Mouse (Mus musculus): ENCODE data around the gene Gm38392. TPM values are rescaled to one million over a fixed set of nuclear protein-coding genes. Genes with fewer than 3 reads are reported as not detected.

Gene Gm38392
- polyA plus RNA-seq (2014; fragmentation: Nextera tagmentation; extraction: Ambion mirVana) = 0.16 TPM in 1 of 2 replicates, not detected in the other

- ATAC-seq (replicated peaks; ENCODE audit: low FRiP score) (no peak), DNase-seq (ENCODE audit: low spot score) (no peak)
- Histone ChIP-seq H3K9me3 (ENCODE audit: control insufficient read depth, low read length) (no peaks in the 10 kb centered on the region), H3K4me3 (ENCODE audit: low read depth, low read length) (no peak within 1 kb of the TSS), H3K27me3 (ENCODE audit: control insufficient read depth, insufficient read depth, low read length) (no peaks in the 10 kb centered on the region), H3K9ac (ENCODE audit: low read length) (no peak within 1 kb of the TSS), H3K4me1 (replicated peaks; ENCODE audit: control insufficient read depth, insufficient read depth, low read length) (no peaks in the 10 kb centered on the region), H3K4me2 (ENCODE audit: low read depth, low read length, severe bottlenecking) (no peak within 1 kb of the TSS), H3K36me3 (ENCODE audit: control insufficient read depth, insufficient read depth, low read length) (no peaks in the 10 kb centered on the region), H3K27ac (ENCODE audit: low read depth, low read length) (no peak within 1 kb of the TSS)
- WGBS = 98% methylated on average over 4 of the region's 4 CpGs
These were observed at the start of gene Gm38392 for GRCm38 (mm10) chr3:88287110-88287509. Gene Gm38392, minus strand, starts transcription at chr3:88287210.

GRCm38 (mm10) chr3:88336058-88337013 lies 49.3 kb upstream of the Gm38392 start, which contains the start of the genes Tmem79 and Smg5:
Gene Tmem79, minus strand, starts transcription at chr3:88336148.
Gene Smg5, plus strand, starts transcription at chr3:88336260.
- DNase-seq (ENCODE audit: low spot score) (peak; percentile 97), ATAC-seq (replicated peaks; ENCODE audit: low FRiP score) (peak; percentile 93)
- no peaks in the 10 kb centered on the region for H3K27me3 ChIP-seq (ENCODE audit: control insufficient read depth, insufficient read depth, low read length)
- peak within 1 kb of the TSS; percentile 96 for H3K9ac ChIP-seq (ENCODE audit: low read length)
- H3K9me3 ChIP-seq (ENCODE audit: control insufficient read depth, low read length) = no peaks in the 10 kb centered on the region
- H3K4me1 ChIP-seq (replicated peaks; ENCODE audit: control insufficient read depth, insufficient read depth, low read length) = no peaks in the 10 kb centered on the region; the same call in 1 of the 2 replicates
- peak within 1 kb of the TSS; percentile 87 for H3K4me3 ChIP-seq (ENCODE audit: low read depth, low read length)
- H3K27ac ChIP-seq (ENCODE audit: low read depth, low read length) = peak within 1 kb of the TSS; percentile 88
- 3% methylated on average over 60 of the region's 66 CpGs for WGBS
- peak within 1 kb of the TSS; percentile 58 for H3K4me2 ChIP-seq (ENCODE audit: low read depth, low read length, severe bottlenecking)
- H3K36me3 ChIP-seq (ENCODE audit: control insufficient read depth, insufficient read depth, low read length) = no peaks in the 10 kb centered on the region

DNA sequence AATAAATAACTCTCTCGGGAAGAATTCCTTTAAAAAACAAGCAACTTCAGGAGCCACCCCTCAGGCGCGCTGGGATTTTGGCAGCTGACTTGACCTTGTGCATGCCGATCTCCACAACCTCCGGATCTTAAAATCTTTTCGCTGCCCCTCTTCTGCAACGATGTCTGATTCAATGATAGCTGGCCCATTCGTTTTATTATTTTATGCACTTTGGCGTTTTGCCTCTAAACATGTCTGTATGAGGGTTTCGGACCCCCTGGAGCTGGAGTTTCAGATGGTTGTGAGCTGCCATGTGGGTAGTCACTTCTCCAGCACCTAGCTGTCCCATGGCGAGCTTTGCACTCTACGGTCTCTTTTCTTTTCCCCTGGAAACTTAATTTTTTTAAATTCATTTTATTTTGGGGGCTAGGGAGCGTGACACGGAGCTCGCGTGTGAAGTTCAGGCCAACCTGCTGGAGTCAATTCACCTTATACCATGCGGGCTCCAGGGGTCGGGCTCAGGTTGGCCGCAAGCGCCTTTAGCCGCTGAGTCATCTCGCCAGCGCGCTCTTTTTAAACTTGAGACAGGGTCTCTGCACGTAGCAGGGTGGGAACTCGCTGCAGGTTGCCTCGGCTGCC lies 48.5 kb upstream of the Gm38392 start:
- Histone ChIP-seq H3K4me1 (replicated peaks; ENCODE audit: control insufficient read depth, insufficient read depth, low read length) (no peaks in the 10 kb centered on the region; the same call in 1 of the 2 replicates), H3K4me3 (ENCODE audit: low read depth, low read length) (peak overlapping the region; percentile 87), H3K36me3 (ENCODE audit: control insufficient read depth, insufficient read depth, low read length) (no peaks in the 10 kb centered on the region), H3K4me2 (ENCODE audit: low read depth, low read length, severe bottlenecking) (peak overlapping the region; percentile 58), H3K27ac (ENCODE audit: low read depth, low read length) (peak overlapping the region; percentile 88), H3K27me3 (ENCODE audit: control insufficient read depth, insufficient read depth, low read length) (no peaks in the 10 kb centered on the region), H3K9me3 (ENCODE audit: control insufficient read depth, low read length) (no peaks in the 10 kb centered on the region), H3K9ac (ENCODE audit: low read length) (peak overlapping the region; percentile 96)
- WGBS = 1% methylated on average over 27 of the region's 27 CpGs
- DNase-seq (ENCODE audit: low spot score) = no peak
- peak; percentile 47 for ATAC-seq (replicated peaks; ENCODE audit: low FRiP score)

GRCm38 (mm10) chr3:88334902-88335435 lies 48.0 kb upstream of the Gm38392 start:
- H3K4me1 ChIP-seq (replicated peaks; ENCODE audit: control insufficient read depth, insufficient read depth, low read length) = no peaks in the 10 kb centered on the region; the same call in 1 of the 2 replicates
- H3K9ac ChIP-seq (ENCODE audit: low read length) = peak overlapping the region; percentile 96
- 46% methylated on average over 3 of the region's 3 CpGs for whole genome bisulfite sequencing
- no peak overlapping the region for H3K27ac ChIP-seq (ENCODE audit: low read depth, low read length)
- no peaks in the 10 kb centered on the region for H3K36me3 ChIP-seq (ENCODE audit: control insufficient read depth, insufficient read depth, low read length)
- no peaks in the 10 kb centered on the region for H3K9me3 ChIP-seq (ENCODE audit: control insufficient read depth, low read length)
- DNase-seq (ENCODE audit: low spot score) (no peak), ATAC-seq (replicated peaks; ENCODE audit: low FRiP score) (no peak)
- peak overlapping the region; percentile 87 for H3K4me3 ChIP-seq (ENCODE audit: low read depth, low read length)
- H3K27me3 ChIP-seq (ENCODE audit: control insufficient read depth, insufficient read depth, low read length) = no peaks in the 10 kb centered on the region
- H3K4me2 ChIP-seq (ENCODE audit: low read depth, low read length, severe bottlenecking) = peak overlapping the region; percentile 58

DNA sequence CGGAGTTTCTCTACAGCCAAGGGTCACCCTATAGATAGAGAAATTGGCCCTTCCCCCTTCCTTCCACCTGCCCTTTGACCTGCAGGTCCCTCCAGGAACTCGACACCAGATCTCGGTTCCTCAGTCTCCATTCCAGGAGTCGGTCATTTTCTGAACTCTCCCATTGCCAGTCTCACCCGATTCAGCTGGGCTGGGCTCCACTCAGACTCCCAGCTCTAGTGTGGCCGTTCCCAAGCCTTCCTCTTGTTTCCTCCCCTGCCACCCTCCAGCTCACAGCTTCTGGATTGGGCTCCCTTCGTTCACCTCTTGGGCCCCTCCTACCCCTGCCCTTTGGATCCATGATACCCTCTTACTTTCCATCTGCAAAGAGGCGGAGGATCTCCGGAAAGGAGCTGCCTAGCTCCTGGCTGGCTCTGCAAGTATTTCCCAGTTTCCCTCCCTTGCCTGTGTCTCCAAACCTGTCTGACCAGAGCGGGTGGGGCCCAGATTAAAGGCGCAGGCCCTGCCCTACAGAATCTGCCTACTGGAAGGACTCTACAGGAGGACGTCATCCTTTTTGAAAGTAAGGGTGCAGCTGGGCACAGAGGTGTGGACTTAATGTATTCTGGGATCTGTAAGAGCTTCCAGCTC lies 47.1 kb upstream of the Gm38392 start:
- Histone ChIP-seq H3K9ac (ENCODE audit: low read length) (no peak overlapping the region), H3K4me2 (ENCODE audit: low read depth, low read length, severe bottlenecking) (no peak overlapping the region), H3K27ac (ENCODE audit: low read depth, low read length) (no peak overlapping the region), H3K27me3 (ENCODE audit: control insufficient read depth, insufficient read depth, low read length) (no peaks in the 10 kb centered on the region), H3K4me1 (replicated peaks; ENCODE audit: control insufficient read depth, insufficient read depth, low read length) (no peaks in the 10 kb centered on the region; the same call in 1 of the 2 replicates), H3K36me3 (ENCODE audit: control insufficient read depth, insufficient read depth, low read length) (no peaks in the 10 kb centered on the region), H3K4me3 (ENCODE audit: low read depth, low read length) (no peak overlapping the region), H3K9me3 (ENCODE audit: control insufficient read depth, low read length) (no peaks in the 10 kb centered on the region)
- WGBS = 60% methylated on average over 12 of the region's 12 CpGs
- DNase-seq (ENCODE audit: low spot score) = no peak
- ATAC-seq (replicated peaks; ENCODE audit: low FRiP score) = no peak

- Histone ChIP-seq H3K27ac (ENCODE audit: low read depth, low read length) (no peak overlapping the region), H3K4me1 (replicated peaks; ENCODE audit: control insufficient read depth, insufficient read depth, low read length) (no peaks in the 10 kb centered on the region), H3K9ac (ENCODE audit: low read length) (no peak overlapping the region), H3K9me3 (ENCODE audit: control insufficient read depth, low read length) (no peaks in the 10 kb centered on the region), H3K4me2 (ENCODE audit: low read depth, low read length, severe bottlenecking) (no peak overlapping the region), H3K36me3 (ENCODE audit: control insufficient read depth, insufficient read depth, low read length) (no peaks in the 10 kb centered on the region), H3K4me3 (ENCODE audit: low read depth, low read length) (no peak overlapping the region), H3K27me3 (ENCODE audit: control insufficient read depth, insufficient read depth, low read length) (no peaks in the 10 kb centered on the region)
- 12% methylated on average over 2 of the region's 2 CpGs for WGBS
- no peak for DNase-seq (ENCODE audit: low spot score)
- no peak for ATAC-seq (replicated peaks; ENCODE audit: low FRiP score)
These were observed 44.3 kb upstream of the Gm38392 start for GRCm38 (mm10) chr3:88331282-88331681.

DNA sequence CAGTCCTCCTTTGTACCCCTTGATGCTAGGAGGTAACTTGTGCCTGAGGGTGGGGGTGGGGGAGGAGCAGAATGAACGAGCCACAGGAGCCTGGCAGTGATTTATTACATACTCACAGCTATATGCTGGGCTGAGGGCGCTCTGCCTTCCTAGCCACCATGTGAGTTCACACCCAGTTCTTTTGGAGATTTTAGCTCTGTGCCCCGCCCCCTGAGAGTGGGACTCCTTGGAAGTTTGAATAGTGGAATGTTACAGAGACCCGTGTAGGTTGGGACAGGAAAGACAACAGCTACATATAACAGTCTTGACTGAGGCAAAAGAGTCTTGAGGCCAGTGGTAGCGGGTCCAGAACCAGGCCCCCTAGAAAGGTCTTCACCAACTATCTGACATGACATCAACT lies 41.9 kb upstream of the Gm38392 start:
- H3K4me1 ChIP-seq (replicated peaks; ENCODE audit: control insufficient read depth, insufficient read depth, low read length) = no peaks in the 10 kb centered on the region
- WGBS = 86% methylated on average over 5 of the region's 5 CpGs
- no peak overlapping the region for H3K9ac ChIP-seq (ENCODE audit: low read length)
- DNase-seq (ENCODE audit: low spot score) = no peak
- H3K4me3 ChIP-seq (ENCODE audit: low read depth, low read length) = no peak overlapping the region
- no peaks in the 10 kb centered on the region for H3K36me3 ChIP-seq (ENCODE audit: control insufficient read depth, insufficient read depth, low read length)
- no peaks in the 10 kb centered on the region for H3K9me3 ChIP-seq (ENCODE audit: control insufficient read depth, low read length)
- no peaks in the 10 kb centered on the region for H3K27me3 ChIP-seq (ENCODE audit: control insufficient read depth, insufficient read depth, low read length)
- H3K4me2 ChIP-seq (ENCODE audit: low read depth, low read length, severe bottlenecking) = no peak overlapping the region
- H3K27ac ChIP-seq (ENCODE audit: low read depth, low read length) = no peak overlapping the region
- no peak for ATAC-seq (replicated peaks; ENCODE audit: low FRiP score)

GRCm38 (mm10) chr3:88324951-88325405 lies 38.0 kb upstream of the Gm38392 start, which contains the start of gene Glmp:
Gene Glmp, plus strand, starts transcription at chr3:88325023.
- Histone ChIP-seq H3K4me1 (replicated peaks; ENCODE audit: control insufficient read depth, insufficient read depth, low read length) (no peaks in the 10 kb centered on the region), H3K36me3 (ENCODE audit: control insufficient read depth, insufficient read depth, low read length) (peaks cover 11% of the 10 kb centered on the region), H3K4me3 (ENCODE audit: low read depth, low read length) (peak within 1 kb of the TSS; percentile 56), H3K9me3 (ENCODE audit: control insufficient read depth, low read length) (no peaks in the 10 kb centered on the region), H3K27ac (ENCODE audit: low read depth, low read length) (no peak within 1 kb of the TSS), H3K9ac (ENCODE audit: low read length) (peak within 1 kb of the TSS; percentile 60), H3K4me2 (ENCODE audit: low read depth, low read length, severe bottlenecking) (peak within 1 kb of the TSS; percentile 62), H3K27me3 (ENCODE audit: control insufficient read depth, insufficient read depth, low read length) (no peaks in the 10 kb centered on the region)
- DNase-seq (ENCODE audit: low spot score) (peak; percentile 66), ATAC-seq (replicated peaks; ENCODE audit: low FRiP score) (peak; percentile 79)
- WGBS = 2% methylated on average over 10 of the region's 10 CpGs

Measured in forebrain, embryonic 11.5 days (tissue).